In genomic region chr11:115477388-115477787, GRCm38 (mm10) we compare ENCODE assay signal across 13 mouse cellular contexts. TPM values are rescaled to one million over a fixed set of nuclear protein-coding genes. Genes with fewer than 3 reads are reported as not detected.
A peak's percentile ranks its signal among the peaks of the same experiment; 100 is the strongest.
DNase-seq lines count a peak whose midpoint lies in the region; ATAC-seq lines count a peak whose summit lies in the region.
"Not testable (repeated sequence)": the region's sequence is repeated elsewhere in the genome, so short reads cannot be mapped to it uniquely, and the experiment has no call there.
"Had no signal": no experiment of that assay in that cellular context is flagged by ENCODE, and none has a peak within 500 bp of the region (broad histone marks: within the 10 kb centered on the region; RNA-seq: fewer than 3 reads in every experiment).

No protein-coding gene starts in this region.

- DNase-seq in embryonic facial prominence, embryonic 10.5 days (ENCODE audit: low spot score): not testable (repeated sequence)

- not testable (repeated sequence) for H3K36me3 ChIP-seq in embryonic facial prominence, embryonic 10.5 days (replicated peaks); kidney, embryonic 15.5 days; liver, embryonic 16.5 days (ENCODE audit: control insufficient read depth, insufficient read depth)
- peaks cover 13% of the 10 kb centered on the region for H3K36me3 ChIP-seq in heart, embryonic 14.5 days (ENCODE audit: control insufficient read depth, insufficient read depth, low read length)
- H3K36me3 ChIP-seq in neural tube, embryonic 13.5 days: peaks cover 12% of the 10 kb centered on the region; the same call in 1 of the 2 replicates

- peaks cover 50% of the 10 kb centered on the region for H3K4me1 ChIP-seq in embryonic facial prominence, embryonic 10.5 days
- peaks cover 14 to 27% of the 10 kb centered on the region in 2 experiments for H3K4me1 ChIP-seq in heart, embryonic 14.5 days (ENCODE audit: control insufficient read depth in 2 of 2, insufficient read depth in 2 of 2, low read length in 2 of 2)
- H3K4me1 ChIP-seq in kidney, embryonic 15.5 days: peaks cover 46% of the 10 kb centered on the region
- peaks cover 31% of the 10 kb centered on the region for H3K4me1 ChIP-seq in liver, embryonic 16.5 days (ENCODE audit: control insufficient read depth, low read depth, low read length)
- peaks cover 37% of the 10 kb centered on the region for H3K4me1 ChIP-seq in neural tube, embryonic 13.5 days (replicated peaks)

- 0 out of 2 replicates have a peak overlapping the region, but pooled peaks have one; percentile 1 for H3K4me3 ChIP-seq in embryonic facial prominence, embryonic 10.5 days
- H3K4me3 ChIP-seq in heart, embryonic 14.5 days (ENCODE audit: control insufficient read depth in 1 of 2, insufficient read depth in 1 of 2, low read depth in 1 of 2, low read length in 2 of 2); kidney, embryonic 15.5 days (replicated peaks); liver, embryonic 16.5 days (ENCODE audit: low read depth, low read length); neural tube, embryonic 13.5 days: not testable (repeated sequence)

- H3K27ac ChIP-seq in embryonic facial prominence, embryonic 10.5 days (replicated peaks); heart, embryonic 14.5 days (replicated peaks in 1 of 2; ENCODE audit: control insufficient read depth in 1 of 2, insufficient read depth in 1 of 2, low read depth in 2 of 2, low read length in 2 of 2); kidney, embryonic 15.5 days; neural tube, embryonic 13.5 days (replicated peaks): not testable (repeated sequence)
- 0 out of 2 replicates have a peak overlapping the region, but pooled peaks have one; percentile 36 for H3K27ac ChIP-seq in liver, embryonic 16.5 days (ENCODE audit: low read length)

- not testable (repeated sequence) for H3K9ac ChIP-seq in heart, embryonic 14.5 days (ENCODE audit: low read length); kidney, embryonic 15.5 days; liver, embryonic 16.5 days (ENCODE audit: low read depth, low read length)
- H3K9ac ChIP-seq in neural tube, embryonic 13.5 days: 0 out of 2 replicates have a peak overlapping the region, but pooled peaks have one; percentile 35

- WGBS in embryonic facial prominence, embryonic 10.5 days: 87% methylated on average over 7 of the region's 7 CpGs
- 78% methylated on average over 7 of the region's 7 CpGs for WGBS in heart, embryonic 14.5 days
- WGBS in kidney, embryonic 15.5 days: 88% methylated on average over 7 of the region's 7 CpGs
- 40% methylated on average over 7 of the region's 7 CpGs for WGBS in liver, embryonic 16.5 days (ENCODE audit: insufficient replicate concordance)
- 92% methylated on average over 7 of the region's 7 CpGs for WGBS in neural tube, embryonic 13.5 days

- ATAC-seq in CD4-positive, CD25-positive, alpha-beta regulatory T cell, adult 4 months: peak; percentile 22
- ATAC-seq in heart, embryonic 14.5 days (ENCODE audit: insufficient number of reproducible peaks, insufficient read depth, low FRiP score, low read depth); kidney, embryonic 15.5 days (replicated peaks; ENCODE audit: low FRiP score); liver, embryonic 16.5 days (ENCODE audit: low read depth); neural tube, embryonic 13.5 days (ENCODE audit: low read depth): not testable (repeated sequence)
- ATAC-seq in megakaryocyte progenitor cell, adult 5-6 weeks (replicated peaks; ENCODE audit: poor library complexity): peak; percentile 23; the same call in 1 of the 2 replicates

- not testable (repeated sequence) for H3K9me3 ChIP-seq in embryonic facial prominence, embryonic 10.5 days; heart, embryonic 14.5 days (ENCODE audit: control insufficient read depth, low read length); kidney, embryonic 15.5 days (replicated peaks); liver, embryonic 16.5 days (replicated peaks; ENCODE audit: control insufficient read depth, low read length); neural tube, embryonic 13.5 days

- 0 out of 2 replicates have a peak overlapping the region, but pooled peaks have one; percentile 90 for H3K4me2 ChIP-seq in heart, embryonic 14.5 days (ENCODE audit: low read length)
- H3K4me2 ChIP-seq in kidney, embryonic 15.5 days: 0 out of 2 replicates have a peak overlapping the region, but pooled peaks have one; percentile 93
- H3K4me2 ChIP-seq in liver, embryonic 16.5 days (ENCODE audit: low read depth, low read length): not testable (repeated sequence)
- H3K4me2 ChIP-seq in neural tube, embryonic 13.5 days: peak overlapping the region; percentile 98

- not testable (repeated sequence) for H3K27me3 ChIP-seq in embryonic facial prominence, embryonic 10.5 days (replicated peaks; ENCODE audit: low read depth, poor library complexity, severe bottlenecking); heart, embryonic 14.5 days (ENCODE audit: control insufficient read depth, insufficient read depth, low read length); kidney, embryonic 15.5 days; liver, embryonic 16.5 days (ENCODE audit: control insufficient read depth, insufficient read depth, low read depth, low read length); neural tube, embryonic 13.5 days

RNA-seq across cellular contexts. Expression of gene Armc7, which starts 1.9 kb away (rescaled TPM):
- 100 to 1,000 TPM in 1 of 2 experiments, 10 to 100 TPM in 1; 79.2 to 132 TPM for polyA plus RNA-seq in CD4-positive, CD25-positive, alpha-beta regulatory T cell, adult 4 months (2017; shearing (Covaris generic))
- polyA plus RNA-seq in embryonic facial prominence, embryonic 10.5 days (2016; fragmentation: Nextera tagmentation; extraction: Ambion mirVana): 9.0 and 9.9 TPM in 2 replicates
- 5.5 and 7.5 TPM in 2 replicates for polyA plus RNA-seq in heart, embryonic 14.5 days (2014; fragmentation: Nextera tagmentation; extraction: Ambion mirVana)
- 8.6 and 9.1 TPM in 2 replicates for polyA plus RNA-seq in kidney, embryonic 15.5 days (2015; fragmentation: Nextera tagmentation; extraction: Ambion mirVana)
- 3.7 TPM in 2 replicates for polyA plus RNA-seq in liver, embryonic 16.5 days (2015; fragmentation: Nextera tagmentation; extraction: Ambion mirVana)
- 4.6 and 5.5 TPM in 2 replicates for total RNA-seq in megakaryocyte progenitor cell, adult 5-6 weeks (2015)
- 5.1 and 9.0 TPM in 2 replicates for total RNA-seq in megakaryocyte progenitor cell, adult 5-6 weeks (2017)
- 13.1 and 14.4 TPM in 2 replicates for polyA plus RNA-seq in neural tube, embryonic 13.5 days (2015; fragmentation: Nextera tagmentation; extraction: Ambion mirVana)

RNA-seq across cellular contexts. Expression of gene Nt5c, which starts 14.3 kb away (rescaled TPM):
- 100 to 1,000 TPM; 296 to 304 TPM for polyA plus RNA-seq in CD4-positive, CD25-positive, alpha-beta regulatory T cell, adult 4 months (2017; shearing (Covaris generic))
- 90.9 and 92.2 TPM in 2 replicates for polyA plus RNA-seq in embryonic facial prominence, embryonic 10.5 days (2016; fragmentation: Nextera tagmentation; extraction: Ambion mirVana)
- 54.5 and 56.2 TPM in 2 replicates for polyA plus RNA-seq in heart, embryonic 14.5 days (2014; fragmentation: Nextera tagmentation; extraction: Ambion mirVana)
- 72.7 and 76.7 TPM in 2 replicates for polyA plus RNA-seq in kidney, embryonic 15.5 days (2015; fragmentation: Nextera tagmentation; extraction: Ambion mirVana)
- 32.0 and 36.3 TPM in 2 replicates for polyA plus RNA-seq in liver, embryonic 16.5 days (2015; fragmentation: Nextera tagmentation; extraction: Ambion mirVana)
- 64.1 and 65.0 TPM in 2 replicates for total RNA-seq in megakaryocyte progenitor cell, adult 5-6 weeks (2015)
- total RNA-seq in megakaryocyte progenitor cell, adult 5-6 weeks (2017): 105 and 112 TPM in 2 replicates
- polyA plus RNA-seq in neural tube, embryonic 13.5 days (2015; fragmentation: Nextera tagmentation; extraction: Ambion mirVana): 95.6 and 96.7 TPM in 2 replicates

RNA-seq across cellular contexts. Expression of gene Slc16a5, which starts 15.1 kb away (rescaled TPM):
- polyA plus RNA-seq in CD4-positive, CD25-positive, alpha-beta regulatory T cell, adult 4 months (2017; shearing (Covaris generic)): 1 to 10 TPM; 3.5 to 6.5 TPM
- polyA plus RNA-seq in embryonic facial prominence, embryonic 10.5 days (2016; fragmentation: Nextera tagmentation; extraction: Ambion mirVana): 0.28 and 0.34 TPM in 2 replicates
- polyA plus RNA-seq in heart, embryonic 14.5 days (2014; fragmentation: Nextera tagmentation; extraction: Ambion mirVana): 0.08 and 0.26 TPM in 2 replicates
- polyA plus RNA-seq in kidney, embryonic 15.5 days (2015; fragmentation: Nextera tagmentation; extraction: Ambion mirVana): 15.8 and 22.3 TPM in 2 replicates
- 0.21 and 0.51 TPM in 2 replicates for polyA plus RNA-seq in liver, embryonic 16.5 days (2015; fragmentation: Nextera tagmentation; extraction: Ambion mirVana)
- not detected in 2 replicates for total RNA-seq in megakaryocyte progenitor cell, adult 5-6 weeks (2015)
- total RNA-seq in megakaryocyte progenitor cell, adult 5-6 weeks (2017): not detected in 2 replicates
- 0.20 TPM in 1 of 2 replicates, not detected in the other for polyA plus RNA-seq in neural tube, embryonic 13.5 days (2015; fragmentation: Nextera tagmentation; extraction: Ambion mirVana)
- total RNA-seq: adrenal gland, postnatal 25 days; gastrocnemius, adult 8-10 months; heart, adult 2 months; layer of hippocampus, adult 18-20 months; left cerebral cortex, postnatal 4 days had no signal

RNA-seq across cellular contexts. Expression of gene Jpt1, which starts 36.8 kb away (rescaled TPM):
- polyA plus RNA-seq in CD4-positive, CD25-positive, alpha-beta regulatory T cell, adult 4 months (2017; shearing (Covaris generic)): 100 to 1,000 TPM; 716 to 764 TPM
- 592 and 614 TPM in 2 replicates for polyA plus RNA-seq in embryonic facial prominence, embryonic 10.5 days (2016; fragmentation: Nextera tagmentation; extraction: Ambion mirVana)
- polyA plus RNA-seq in heart, embryonic 14.5 days (2014; fragmentation: Nextera tagmentation; extraction: Ambion mirVana): 511 and 538 TPM in 2 replicates
- 457 and 460 TPM in 2 replicates for polyA plus RNA-seq in kidney, embryonic 15.5 days (2015; fragmentation: Nextera tagmentation; extraction: Ambion mirVana)
- polyA plus RNA-seq in liver, embryonic 16.5 days (2015; fragmentation: Nextera tagmentation; extraction: Ambion mirVana): 190 and 209 TPM in 2 replicates
- total RNA-seq in megakaryocyte progenitor cell, adult 5-6 weeks (2015): 179 TPM in 2 replicates
- 143 and 157 TPM in 2 replicates for total RNA-seq in megakaryocyte progenitor cell, adult 5-6 weeks (2017)
- 1,262 and 1,276 TPM in 2 replicates for polyA plus RNA-seq in neural tube, embryonic 13.5 days (2015; fragmentation: Nextera tagmentation; extraction: Ambion mirVana)

RNA-seq across cellular contexts. Expression of gene Trim80, which starts 37.0 kb away (rescaled TPM):
- not detected for polyA plus RNA-seq in CD4-positive, CD25-positive, alpha-beta regulatory T cell, adult 4 months (2017; shearing (Covaris generic))
- 0.15 TPM in 1 of 2 replicates, not detected in the other for polyA plus RNA-seq in embryonic facial prominence, embryonic 10.5 days (2016; fragmentation: Nextera tagmentation; extraction: Ambion mirVana)
- 0.14 TPM in 1 of 2 replicates, not detected in the other for polyA plus RNA-seq in heart, embryonic 14.5 days (2014; fragmentation: Nextera tagmentation; extraction: Ambion mirVana)
- 0.18 and 0.30 TPM in 2 replicates for polyA plus RNA-seq in kidney, embryonic 15.5 days (2015; fragmentation: Nextera tagmentation; extraction: Ambion mirVana)
- 0.84 and 1.1 TPM in 2 replicates for polyA plus RNA-seq in liver, embryonic 16.5 days (2015; fragmentation: Nextera tagmentation; extraction: Ambion mirVana)
- not detected in 2 replicates for total RNA-seq in megakaryocyte progenitor cell, adult 5-6 weeks (2015)
- total RNA-seq in megakaryocyte progenitor cell, adult 5-6 weeks (2017): not detected in 2 replicates
- polyA plus RNA-seq in neural tube, embryonic 13.5 days (2015; fragmentation: Nextera tagmentation; extraction: Ambion mirVana): not detected in 2 replicates
- total RNA-seq: gastrocnemius, adult 8-10 months; layer of hippocampus, adult 18-20 months had no signal
- polyA plus RNA-seq: midbrain, embryonic 12.5 days had no signal
